Comparison of ENCODE assay signal across 7 mouse cellular contexts in the genomic region with DNA sequence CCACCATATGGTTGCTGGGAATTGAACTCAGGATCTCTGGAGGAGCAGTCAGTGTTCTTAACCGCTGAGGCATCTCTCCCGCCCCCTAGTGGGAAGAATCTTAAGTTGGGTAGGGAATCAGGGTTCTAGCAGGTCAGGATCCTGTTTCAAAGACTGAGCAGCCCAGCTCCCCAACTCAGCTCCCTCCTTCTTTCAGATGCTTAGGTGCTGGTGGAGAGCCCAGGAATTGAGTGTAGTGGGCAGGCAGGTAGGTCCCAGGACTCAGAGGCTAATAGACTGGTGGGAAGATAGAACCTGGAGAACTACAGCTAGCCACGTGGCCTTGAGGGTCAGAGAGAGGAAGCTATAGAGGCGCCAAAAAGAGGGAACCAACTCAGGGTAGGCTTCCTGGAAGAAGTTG. TPM values are rescaled to one million over a fixed set of nuclear protein-coding genes. Genes with fewer than 3 reads are reported as not detected.
A peak's percentile ranks its signal among the peaks of the same experiment; 100 is the strongest.
DNase-seq lines count a peak whose midpoint lies in the region; ATAC-seq lines count a peak whose summit lies in the region.

No protein-coding gene starts in this region.

- no peak for ATAC-seq in neural tube, embryonic 11.5 days (ENCODE audit: insufficient read depth, low FRiP score, low TSS enrichment)
- no peak for ATAC-seq in heart, embryonic 12.5 days (ENCODE audit: insufficient number of reproducible peaks, low FRiP score)
- no peak for ATAC-seq in liver, embryonic 13.5 days (ENCODE audit: low read depth)

- H3K9ac ChIP-seq in neural tube, embryonic 11.5 days (ENCODE audit: low read length): no peak overlapping the region
- no peak overlapping the region for H3K9ac ChIP-seq in heart, embryonic 12.5 days
- 0 out of 2 replicates have a peak overlapping the region, but pooled peaks have one; percentile 86 for H3K9ac ChIP-seq in liver, embryonic 13.5 days

- 0 out of 2 replicates have a peak overlapping the region, but pooled peaks have one; percentile 0 for H3K4me2 ChIP-seq in neural tube, embryonic 11.5 days (ENCODE audit: low read depth)
- peak overlapping the region; percentile 93 for H3K4me2 ChIP-seq in heart, embryonic 12.5 days
- peak overlapping the region; percentile 98 for H3K4me2 ChIP-seq in liver, embryonic 13.5 days

- no peaks in the 10 kb centered on the region for H3K9me3 ChIP-seq in neural tube, embryonic 11.5 days (ENCODE audit: control insufficient read depth, low read length)
- H3K9me3 ChIP-seq in heart, embryonic 12.5 days (replicated peaks): no peaks in the 10 kb centered on the region
- no peaks in the 10 kb centered on the region for H3K9me3 ChIP-seq in liver, embryonic 13.5 days (replicated peaks)

- peaks cover 21% of the 10 kb centered on the region for H3K4me1 ChIP-seq in neural tube, embryonic 11.5 days (ENCODE audit: control insufficient read depth, insufficient read depth, low read length)
- H3K4me1 ChIP-seq in heart, embryonic 12.5 days (replicated peaks): peaks cover 46% of the 10 kb centered on the region
- peaks cover 88% of the 10 kb centered on the region for H3K4me1 ChIP-seq in liver, embryonic 13.5 days (replicated peaks)

- peaks cover 9% of the 10 kb centered on the region for H3K27me3 ChIP-seq in neural tube, embryonic 11.5 days (ENCODE audit: control insufficient read depth, insufficient read depth, low read length)
- H3K27me3 ChIP-seq in heart, embryonic 12.5 days (replicated peaks): peaks cover 10% of the 10 kb centered on the region
- peaks cover 13% of the 10 kb centered on the region; the same call in 1 of the 2 replicates for H3K27me3 ChIP-seq in liver, embryonic 13.5 days

- no peak overlapping the region for H3K4me3 ChIP-seq in neural tube, embryonic 11.5 days (ENCODE audit: low read depth, low read length)
- H3K4me3 ChIP-seq in heart, embryonic 12.5 days: no peak overlapping the region
- no peak overlapping the region for H3K4me3 ChIP-seq in liver, embryonic 13.5 days (replicated peaks)

- 32% methylated on average over 4 of the region's 4 CpGs for WGBS in neural tube, embryonic 11.5 days
- WGBS in heart, embryonic 12.5 days: 17% methylated on average over 4 of the region's 4 CpGs
- whole genome bisulfite sequencing in liver, embryonic 13.5 days (ENCODE audit: insufficient replicate concordance): 2% methylated on average over 4 of the region's 4 CpGs

- H3K27ac ChIP-seq in neural tube, embryonic 11.5 days (ENCODE audit: low read depth, low read length): no peak overlapping the region
- H3K27ac ChIP-seq in heart, embryonic 12.5 days (ENCODE audit: poor library complexity, severe bottlenecking): no peak overlapping the region
- H3K27ac ChIP-seq in liver, embryonic 13.5 days: peak overlapping the region; percentile 78

- no peaks in the 10 kb centered on the region for H3K36me3 ChIP-seq in neural tube, embryonic 11.5 days (ENCODE audit: control insufficient read depth, insufficient read depth, low read length)
- H3K36me3 ChIP-seq in heart, embryonic 12.5 days: 0 out of 2 replicates have a peak, but pooled peaks cover 5% of the 10 kb centered on the region
- H3K36me3 ChIP-seq in liver, embryonic 13.5 days: no peaks in the 10 kb centered on the region; the same call in 1 of the 2 replicates

- no peak for DNase-seq in neural tube, embryonic 11.5 days (ENCODE audit: low spot score)
- DNase-seq in neural tube, embryonic 10.5 days (ENCODE audit: extremely low spot score, low spot score): no peak
- peak; percentile 65 for DNase-seq in brain, adult 2 months (ENCODE audit: low read depth, low spot score)
- peak; percentile 58 for DNase-seq in liver, embryonic 13.5 days
- DNase-seq in spleen, postnatal 10 days (ENCODE audit: low spot score in 2 of 2): peak; percentile 65 to 75
- DNase-seq in urinary bladder, adult 2 months (ENCODE audit: low spot score): no peak

RNA-seq across cellular contexts. Expression of a gene that starts 2.6 kb away (rescaled TPM):
- 19.3 and 20.3 TPM in 2 replicates for polyA plus RNA-seq in neural tube, embryonic 11.5 days (2014; fragmentation: Nextera tagmentation; extraction: Ambion mirVana)
- 32.8 and 33.4 TPM in 2 replicates for polyA plus RNA-seq in heart, embryonic 12.5 days (2016; fragmentation: Nextera tagmentation; extraction: Ambion mirVana)
- polyA plus RNA-seq in liver, embryonic 13.5 days (2015; fragmentation: Nextera tagmentation; extraction: Ambion mirVana): 7.2 and 9.0 TPM in 2 replicates
- polyA plus RNA-seq in urinary bladder, adult 2 months (2012; rRNA removed): 12.1 and 26.0 TPM in 2 replicates

RNA-seq across cellular contexts. Expression of a gene that starts 28.7 kb away (rescaled TPM):
- 98.5 and 111 TPM in 2 replicates for polyA plus RNA-seq in neural tube, embryonic 11.5 days (2014; fragmentation: Nextera tagmentation; extraction: Ambion mirVana)
- polyA plus RNA-seq in heart, embryonic 12.5 days (2016; fragmentation: Nextera tagmentation; extraction: Ambion mirVana): 66.1 and 75.9 TPM in 2 replicates
- 69.1 and 75.8 TPM in 2 replicates for polyA plus RNA-seq in liver, embryonic 13.5 days (2015; fragmentation: Nextera tagmentation; extraction: Ambion mirVana)
- 21.6 and 31.5 TPM in 2 replicates for polyA plus RNA-seq in urinary bladder, adult 2 months (2012; rRNA removed)

RNA-seq across cellular contexts. Expression of a gene that starts 29.5 kb away (rescaled TPM):
- 0.66 and 2.1 TPM in 2 replicates for polyA plus RNA-seq in neural tube, embryonic 11.5 days (2014; fragmentation: Nextera tagmentation; extraction: Ambion mirVana)
- 0.51 and 0.64 TPM in 2 replicates for polyA plus RNA-seq in heart, embryonic 12.5 days (2016; fragmentation: Nextera tagmentation; extraction: Ambion mirVana)
- polyA plus RNA-seq in liver, embryonic 13.5 days (2015; fragmentation: Nextera tagmentation; extraction: Ambion mirVana): 0.15 and 0.41 TPM in 2 replicates
- 0.27 and 0.89 TPM in 2 replicates for polyA plus RNA-seq in urinary bladder, adult 2 months (2012; rRNA removed)

RNA-seq across cellular contexts. Expression of a gene that starts 41.8 kb away (rescaled TPM):
- 137 and 148 TPM in 2 replicates for polyA plus RNA-seq in neural tube, embryonic 11.5 days (2014; fragmentation: Nextera tagmentation; extraction: Ambion mirVana)
- polyA plus RNA-seq in heart, embryonic 12.5 days (2016; fragmentation: Nextera tagmentation; extraction: Ambion mirVana): 51.4 and 52.9 TPM in 2 replicates
- 49.4 and 52.7 TPM in 2 replicates for polyA plus RNA-seq in liver, embryonic 13.5 days (2015; fragmentation: Nextera tagmentation; extraction: Ambion mirVana)
- 144 and 148 TPM in 2 replicates for polyA plus RNA-seq in urinary bladder, adult 2 months (2012; rRNA removed)

Comparison
In these comparisons a context has a peak if more than half of its experiments do, and no peak if none do; other contexts are left out.
1. DNase-seq: peak in brain, adult 2 months (single experiment), liver, embryonic 13.5 days (single experiment) and spleen, postnatal 10 days (2 of 2); none in neural tube, embryonic 11.5 days (single experiment), neural tube, embryonic 10.5 days (single experiment) and urinary bladder, adult 2 months (single experiment).
2. H3K4me2 ChIP-seq: peak in every context shown above with its lines; median percentile 98 in liver, embryonic 13.5 days; 93 in heart, embryonic 12.5 days; 0 in neural tube, embryonic 11.5 days.